Mouse (Mus musculus): ENCODE results near the gene Ifnl3.
"Not testable (repeated sequence)": the region's sequence is repeated elsewhere in the genome, so short reads cannot be mapped to it uniquely, and the experiment has no call there.

Ifnl3 gene

DNA sequence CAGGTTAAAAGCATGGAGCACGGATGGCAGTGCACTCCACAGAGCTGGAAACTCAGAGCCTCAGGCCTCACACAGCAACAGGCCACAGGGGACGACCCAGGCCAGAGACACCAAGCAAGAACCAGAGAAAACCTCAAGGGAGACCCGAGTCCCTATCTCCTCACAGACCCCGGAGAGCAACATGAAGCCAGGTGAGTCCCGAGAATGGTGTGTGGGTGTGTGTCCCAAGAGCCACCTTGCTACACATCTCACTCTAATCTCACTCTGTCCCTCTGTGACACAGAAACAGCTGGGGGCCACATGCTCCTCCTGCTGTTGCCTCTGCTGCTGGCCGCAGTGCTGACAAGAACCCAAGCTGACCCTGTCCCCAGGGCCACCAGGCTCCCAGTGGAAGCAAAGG lies at the start of gene Ifnl3:
Gene Ifnl3 (plus strand): TSS at position 301 of the 400 bp plus-strand sequence.
- DNase-seq = not testable (repeated sequence)

DNA sequence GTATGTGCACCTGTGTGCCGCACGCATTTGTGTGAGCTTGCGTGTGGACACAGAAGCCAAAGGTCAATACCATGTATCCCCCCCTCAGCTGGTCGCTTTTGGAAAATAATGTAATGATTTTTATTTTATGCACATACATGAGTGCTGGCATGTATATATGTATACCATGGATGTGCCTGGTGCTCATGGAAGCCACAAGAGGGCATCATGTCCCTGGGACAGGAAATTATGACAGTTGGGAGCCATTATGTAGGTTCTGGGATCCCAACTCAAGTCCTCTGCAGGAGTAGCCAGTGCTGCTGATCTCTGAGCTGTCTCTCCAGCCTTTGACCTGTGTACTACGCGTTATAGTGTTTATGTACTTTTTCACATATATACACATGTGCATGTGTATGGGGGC lies 46.4 kb upstream of the Ifnl3 start:
- DNase-seq = no peak

DNA sequence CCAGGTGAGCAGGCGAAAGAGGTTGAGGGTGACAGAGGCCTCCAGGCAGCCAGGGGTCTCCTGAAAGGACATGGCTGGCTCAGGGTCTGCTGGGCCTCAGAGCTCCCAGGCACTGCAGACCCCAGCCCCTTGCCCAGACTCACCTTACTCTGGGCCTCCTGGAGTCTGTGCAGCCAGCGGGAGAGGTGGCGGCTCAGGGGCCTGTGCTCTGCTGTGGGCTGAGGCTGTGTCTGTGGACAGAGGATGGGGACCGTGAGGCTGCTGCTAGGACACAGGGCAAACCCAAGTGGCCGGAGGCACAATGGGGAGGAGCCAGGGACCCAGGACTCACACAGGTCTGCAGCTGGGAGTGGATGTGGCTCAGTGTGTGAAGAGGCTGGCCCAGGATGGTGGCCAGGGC lies 45.3 kb upstream of the Ifnl3 start:
- DNase-seq = no peak

DNA sequence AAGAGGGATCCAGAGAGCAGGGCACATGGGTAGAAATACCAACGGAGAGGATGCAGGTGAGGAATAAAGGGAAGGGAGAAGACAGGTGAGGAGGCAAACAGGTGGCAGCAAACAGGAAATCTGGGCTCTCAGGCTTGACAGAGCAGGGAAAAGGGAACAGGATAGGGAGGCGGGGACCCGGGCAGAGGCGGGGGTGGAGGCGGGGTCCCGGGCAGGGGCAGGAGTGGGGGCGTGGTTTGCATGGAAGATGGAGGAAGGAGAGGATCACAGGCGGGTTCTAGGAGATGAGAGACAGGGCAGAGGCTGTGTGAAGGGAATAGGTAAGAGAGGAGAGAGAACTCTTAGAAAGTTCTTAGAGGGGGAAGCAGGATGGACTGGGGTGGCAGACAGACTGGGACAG lies 43.8 kb upstream of the Ifnl3 start:
- peak; percentile 14 for DNase-seq

DNA sequence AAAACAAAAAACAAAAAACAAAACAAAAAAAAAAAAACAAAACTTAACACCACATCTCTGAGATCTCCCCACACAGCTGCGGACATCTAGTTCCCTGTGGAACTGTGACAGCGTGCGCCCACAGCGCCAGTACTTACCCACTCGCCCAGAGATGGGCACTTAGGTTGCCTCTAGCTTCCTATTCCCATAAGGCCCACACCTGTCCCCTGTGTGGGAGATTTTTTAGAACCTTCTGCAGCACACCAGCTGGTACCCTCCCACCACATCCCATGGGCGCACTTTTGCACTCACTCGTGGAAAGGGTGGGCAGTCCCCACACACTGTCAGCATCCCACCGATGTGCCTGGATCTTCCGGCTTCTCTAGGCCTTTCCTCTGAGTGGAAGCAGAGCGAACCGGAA lies 39.8 kb upstream of the Ifnl3 start:
- DNase-seq = no peak

DNA sequence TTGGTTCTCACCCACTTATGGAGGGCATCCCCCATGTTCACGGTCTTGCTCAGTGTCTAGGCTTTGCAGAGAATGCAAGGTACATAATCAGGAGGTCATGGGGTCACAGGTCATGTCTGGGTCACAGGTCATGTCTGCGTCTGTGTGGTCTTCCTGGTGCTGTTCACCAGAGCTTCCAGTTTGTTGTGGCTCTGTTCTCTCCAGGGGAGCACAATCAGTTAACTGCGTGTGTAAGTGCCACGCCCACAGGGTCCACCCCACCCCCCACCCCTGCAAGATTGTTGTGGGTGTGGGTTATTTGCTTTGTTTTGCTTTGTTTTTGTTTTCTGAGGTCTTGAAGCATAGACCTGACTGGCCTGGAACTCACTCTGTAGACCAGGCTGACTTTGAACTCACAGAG lies 38.4 kb upstream of the Ifnl3 start:
- no peak for DNase-seq

DNA sequence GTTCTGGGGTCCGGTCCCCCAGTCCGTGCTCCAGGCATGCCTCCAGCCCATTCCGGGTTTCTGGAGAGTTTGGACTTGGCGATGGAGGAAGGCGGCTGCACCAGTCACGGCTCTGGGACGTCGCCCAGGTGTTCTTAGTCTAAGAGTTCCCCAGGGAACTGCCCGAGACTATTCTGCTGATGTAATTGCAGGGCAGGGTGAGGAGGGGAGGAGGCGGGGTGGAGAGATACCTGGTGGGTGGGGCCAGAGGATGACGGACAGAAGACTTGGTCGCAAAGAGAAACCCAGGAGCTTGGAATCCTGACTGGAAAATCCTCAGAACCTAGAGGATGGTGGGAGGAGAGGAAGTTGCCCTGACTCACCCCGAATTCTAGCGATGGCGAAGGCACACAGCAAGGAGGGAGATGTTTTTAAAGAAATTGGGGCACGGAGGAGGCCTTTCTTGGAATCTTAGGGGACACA lies 34.6 kb upstream of the Ifnl3 start:
- peak; percentile 69 for DNase-seq

DNA sequence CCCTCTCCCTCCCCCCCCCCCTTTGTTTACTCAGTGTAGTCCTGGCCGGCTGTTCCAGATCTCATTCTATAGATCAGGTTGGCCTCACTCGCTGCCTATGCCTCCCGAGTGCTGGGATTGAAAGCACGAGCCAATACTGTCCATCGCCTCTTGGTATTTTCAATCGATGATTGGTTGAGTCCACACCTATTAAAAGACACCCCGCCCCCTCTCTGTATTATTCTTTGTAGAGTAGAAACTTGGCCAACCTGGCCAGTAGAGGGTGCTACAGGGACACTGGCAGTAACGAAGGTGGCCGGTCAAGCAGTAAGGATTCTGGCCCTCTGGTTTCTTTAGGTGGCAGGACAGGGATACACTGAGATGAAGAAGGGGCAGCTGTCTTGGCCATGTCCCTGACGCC lies 32.2 kb upstream of the Ifnl3 start:
- DNase-seq = peak; percentile 93

DNA sequence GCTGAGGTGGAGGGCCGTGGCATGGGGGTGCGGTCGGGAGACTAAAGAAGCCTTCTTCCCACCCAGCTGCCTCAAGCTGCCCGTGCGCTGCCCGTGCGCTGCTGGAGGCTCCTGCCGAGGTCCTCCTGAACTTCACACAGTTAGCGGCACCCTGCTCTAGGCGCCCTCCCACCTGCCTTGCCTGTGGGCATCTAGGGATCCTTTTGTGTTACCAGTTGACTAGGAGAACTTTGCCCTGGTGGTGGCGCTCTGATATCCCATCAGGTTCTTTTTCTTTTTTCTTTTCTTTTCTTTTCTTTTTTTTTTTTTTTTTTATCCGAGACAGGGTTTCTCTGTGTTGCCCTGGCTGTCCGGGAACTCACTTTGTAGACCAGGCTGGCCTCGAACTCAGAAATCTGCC lies 31.7 kb upstream of the Ifnl3 start:
- DNase-seq = no peak

DNA sequence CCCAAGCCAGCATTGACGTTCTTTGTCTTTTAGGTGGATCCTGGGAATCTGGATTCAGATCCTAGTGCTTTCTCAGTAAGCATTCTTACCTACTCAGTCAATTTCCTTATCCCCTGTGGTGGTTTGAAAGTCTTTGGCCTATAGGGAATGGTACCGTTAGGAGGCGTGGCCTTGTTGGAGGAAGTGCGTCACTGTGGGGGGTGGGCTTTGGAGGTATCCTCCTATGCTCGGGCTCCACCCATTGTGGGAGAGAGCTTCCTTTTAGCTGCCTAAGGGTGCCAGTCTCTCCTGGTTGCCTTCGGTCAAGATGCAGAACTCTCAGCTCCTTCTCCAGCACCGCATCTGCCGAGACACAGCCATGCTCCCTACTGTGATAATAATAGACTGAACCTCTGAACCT lies 30.3 kb upstream of the Ifnl3 start:
- no peak for DNase-seq

DNA sequence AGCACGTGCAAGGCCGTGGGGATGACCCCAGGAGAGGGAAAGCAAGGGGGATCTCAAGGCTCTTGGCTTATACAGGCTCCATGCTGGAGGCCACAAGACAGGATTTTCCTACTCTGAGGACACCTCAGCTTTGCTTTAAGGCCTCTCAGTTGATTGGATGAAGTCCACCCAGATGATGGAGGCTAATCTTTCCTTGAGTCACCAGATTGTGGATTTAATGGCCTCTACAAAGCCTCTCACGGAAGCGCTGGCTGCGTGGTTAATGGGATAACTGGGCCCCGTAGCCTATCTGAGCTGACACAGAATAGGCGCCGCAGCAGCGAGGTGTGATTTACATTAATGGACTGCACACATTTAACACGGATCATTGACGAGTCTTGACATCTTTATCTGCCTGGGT lies 27.2 kb upstream of the Ifnl3 start:
- DNase-seq = no peak

DNA sequence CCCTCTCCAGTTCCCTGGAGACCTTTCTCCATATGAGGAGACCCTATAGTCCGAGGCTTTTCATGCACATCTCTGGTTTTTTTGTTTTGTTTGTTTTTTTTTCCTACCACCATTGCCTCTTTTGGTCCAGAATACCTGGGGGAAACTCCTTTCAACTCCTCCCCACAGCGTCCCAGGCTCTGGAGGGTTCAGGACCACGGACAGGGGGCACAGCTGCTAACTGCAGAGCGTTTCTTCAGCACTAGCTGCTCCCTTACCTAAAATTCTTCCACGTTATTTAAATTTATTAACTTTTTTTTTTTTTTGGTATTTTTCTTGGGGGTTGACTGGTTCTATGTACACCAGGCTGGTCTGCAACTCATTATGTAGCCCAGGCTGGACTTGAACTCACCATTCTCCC lies 17.1 kb upstream of the Ifnl3 start:
- DNase-seq = no peak

DNA sequence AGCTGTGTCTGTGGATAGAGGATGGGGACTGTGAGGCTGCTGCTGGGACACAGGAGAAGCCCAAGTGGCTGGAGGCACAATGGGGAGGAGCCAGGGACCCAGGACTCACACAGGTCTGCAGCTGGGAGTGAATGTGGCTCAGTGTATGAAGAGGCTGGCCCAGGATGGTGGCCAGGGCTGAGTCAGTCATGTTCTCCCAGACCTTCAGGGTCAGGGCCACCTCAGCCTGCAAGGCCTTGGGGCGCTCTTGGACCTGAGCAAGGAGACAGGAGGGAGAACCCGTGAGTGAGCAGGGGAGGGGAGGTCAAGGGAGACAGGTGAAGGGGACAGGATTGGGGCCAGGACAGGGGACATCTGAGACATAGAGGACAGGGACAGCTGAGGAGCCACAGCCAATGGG lies 13.5 kb upstream of the Ifnl3 start:
- not testable (repeated sequence) for DNase-seq

DNA sequence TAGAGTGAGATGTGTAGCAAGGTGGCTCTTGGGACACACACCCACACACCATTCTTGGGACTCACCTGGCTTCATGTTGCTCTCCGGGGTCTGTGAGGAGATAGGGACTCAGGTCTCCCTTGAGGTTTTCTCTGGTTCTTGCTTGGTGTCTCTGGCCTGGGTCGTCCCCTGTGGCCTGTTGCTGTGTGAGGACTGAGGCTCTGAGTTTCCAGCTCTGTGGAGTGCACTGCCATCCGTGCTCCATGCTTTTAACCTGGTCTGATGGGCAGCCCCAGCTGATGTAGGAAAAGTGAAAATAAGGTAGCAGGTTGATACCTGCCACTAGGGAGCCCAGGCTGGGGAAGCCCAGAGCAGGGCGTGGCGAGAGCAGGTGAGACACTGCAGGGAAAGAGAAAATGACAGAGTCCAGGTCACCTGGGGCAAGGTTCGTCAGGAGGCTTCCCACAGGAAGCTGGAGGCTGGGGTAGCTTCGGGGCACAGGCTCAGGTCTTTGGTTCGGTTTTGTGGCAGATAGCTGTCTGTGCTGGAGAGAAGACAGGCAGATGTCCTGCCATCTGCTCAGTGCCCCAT lies 12.1 kb upstream of the Ifnl3 start, which contains the start of gene Ifnl2:
Gene Ifnl2 (minus strand): TSS at position 51 of the 570 bp plus-strand sequence.
- DNase-seq = not testable (repeated sequence)

DNA sequence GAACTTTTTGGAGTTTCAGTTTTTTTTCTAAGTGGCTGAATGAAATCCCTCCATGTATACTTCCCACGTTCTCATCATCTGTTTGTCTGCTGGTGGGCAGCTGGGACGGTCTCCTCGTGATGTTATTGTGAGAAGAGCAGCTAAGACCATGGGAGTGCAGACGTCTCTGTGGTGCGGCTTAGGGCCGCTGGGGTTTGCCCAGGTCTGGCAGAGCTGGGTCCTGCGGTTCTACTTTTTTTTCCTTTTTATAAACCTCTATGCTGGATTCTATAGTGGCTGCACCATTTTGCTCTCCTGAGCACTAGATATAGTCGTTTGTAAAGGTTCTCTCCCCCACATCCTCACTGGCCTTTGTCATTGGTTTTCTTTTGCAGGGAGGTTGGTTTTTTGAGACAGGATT lies 11.2 kb upstream of the Ifnl3 start:
- DNase-seq = no peak

DNA sequence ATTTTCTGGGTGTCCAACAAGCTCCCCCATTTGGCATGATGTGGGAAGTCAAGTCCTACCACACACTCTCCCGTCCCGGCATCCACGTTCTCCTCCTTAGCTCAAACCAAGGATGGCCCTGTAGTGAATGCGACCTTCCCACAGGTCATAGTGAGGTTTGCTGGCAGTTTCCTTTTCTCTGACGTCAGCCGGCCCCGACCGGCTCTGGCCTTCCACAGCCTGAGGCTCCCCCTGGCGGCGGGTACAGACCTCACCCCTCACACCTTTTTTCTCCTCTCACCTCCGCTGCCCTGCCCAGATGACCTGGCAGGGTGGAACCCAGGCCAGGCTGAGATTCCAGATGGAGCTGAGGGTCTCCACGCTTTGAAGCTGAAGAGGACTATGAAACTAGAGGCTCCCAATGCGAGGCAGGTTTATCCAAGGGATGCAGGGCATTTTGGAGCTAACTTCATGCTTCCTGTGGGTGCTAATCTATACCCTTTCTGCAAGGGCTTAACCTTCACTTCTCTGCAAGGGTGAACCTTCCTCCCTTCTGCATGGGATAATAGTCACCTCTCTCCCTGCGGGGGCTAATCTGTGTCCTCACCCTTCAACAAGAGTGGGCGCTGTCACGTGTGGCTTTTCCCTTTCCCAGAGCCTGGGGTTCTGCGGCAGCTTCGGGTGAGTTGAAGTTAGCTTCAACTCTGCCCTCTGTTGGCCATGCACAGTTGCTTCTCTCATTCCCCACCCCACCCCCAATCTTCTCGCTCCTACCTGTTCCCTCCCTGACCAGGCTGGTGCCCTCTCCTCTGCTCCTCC lies 5.5 kb downstream of the Ifnl3 start:
- peak; percentile 91 for DNase-seq

DNA sequence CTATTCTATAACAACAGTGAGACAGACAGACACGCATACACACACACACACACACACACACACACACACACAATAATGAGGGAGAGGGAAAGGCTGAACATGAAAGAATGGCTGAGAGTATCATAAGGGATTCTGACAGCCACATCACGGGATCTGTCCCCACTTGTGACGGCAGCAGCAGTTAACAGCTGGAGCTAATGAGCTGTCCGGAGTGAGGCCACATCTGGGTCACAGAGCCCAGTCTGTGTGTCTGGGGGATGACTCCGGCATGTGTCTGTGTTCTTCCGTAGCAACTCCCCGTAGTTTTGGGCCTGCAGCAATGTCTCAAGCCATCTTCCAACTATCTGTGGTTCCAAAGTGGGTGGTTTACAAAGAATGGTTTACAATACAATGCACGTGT lies 9.4 kb downstream of the Ifnl3 start:
- no peak for DNase-seq

DNA sequence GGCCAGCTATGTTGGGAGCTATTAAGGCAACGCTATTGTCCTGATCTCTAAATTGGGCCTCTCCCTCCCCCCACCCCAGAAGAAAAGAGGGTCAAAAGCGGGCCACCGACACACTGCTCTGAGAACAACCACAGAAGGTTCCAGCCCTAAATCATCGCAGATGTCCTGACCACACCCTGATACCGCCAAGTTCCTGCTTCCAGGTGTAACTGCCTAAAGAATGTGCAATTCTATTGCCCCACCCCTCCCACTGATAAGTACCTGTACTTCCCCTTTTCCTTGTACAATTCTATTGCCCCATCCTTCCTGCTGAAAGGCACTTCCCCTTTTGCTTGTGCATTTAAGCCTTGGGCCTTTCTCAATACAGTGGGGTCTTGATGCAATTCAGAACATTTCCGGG lies 16.2 kb downstream of the Ifnl3 start:
- DNase-seq = not testable (repeated sequence)

DNA sequence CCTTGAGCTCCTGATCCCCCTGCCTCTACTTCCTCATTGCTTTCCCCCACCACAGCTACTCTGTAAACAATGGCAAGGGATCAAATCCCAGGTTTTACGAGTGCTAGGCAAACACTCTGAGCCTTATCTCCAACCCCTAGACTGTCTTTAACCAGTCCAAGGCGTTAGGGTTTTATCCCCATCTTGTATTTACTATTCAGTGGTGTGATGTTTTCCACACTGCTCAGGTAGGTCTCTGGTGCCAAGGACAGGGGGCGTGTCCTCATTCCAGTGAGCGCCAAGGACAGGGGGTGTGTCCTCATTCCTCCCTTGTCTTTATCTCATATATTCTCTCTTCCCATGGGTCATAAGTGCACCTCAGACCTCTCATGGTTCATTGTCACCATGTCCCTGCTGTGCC lies 17.9 kb downstream of the Ifnl3 start, which contains the start of gene Sycn:
Gene Sycn (plus strand): TSS at position 360 of the 400 bp plus-strand sequence.
- no peak for DNase-seq

DNA sequence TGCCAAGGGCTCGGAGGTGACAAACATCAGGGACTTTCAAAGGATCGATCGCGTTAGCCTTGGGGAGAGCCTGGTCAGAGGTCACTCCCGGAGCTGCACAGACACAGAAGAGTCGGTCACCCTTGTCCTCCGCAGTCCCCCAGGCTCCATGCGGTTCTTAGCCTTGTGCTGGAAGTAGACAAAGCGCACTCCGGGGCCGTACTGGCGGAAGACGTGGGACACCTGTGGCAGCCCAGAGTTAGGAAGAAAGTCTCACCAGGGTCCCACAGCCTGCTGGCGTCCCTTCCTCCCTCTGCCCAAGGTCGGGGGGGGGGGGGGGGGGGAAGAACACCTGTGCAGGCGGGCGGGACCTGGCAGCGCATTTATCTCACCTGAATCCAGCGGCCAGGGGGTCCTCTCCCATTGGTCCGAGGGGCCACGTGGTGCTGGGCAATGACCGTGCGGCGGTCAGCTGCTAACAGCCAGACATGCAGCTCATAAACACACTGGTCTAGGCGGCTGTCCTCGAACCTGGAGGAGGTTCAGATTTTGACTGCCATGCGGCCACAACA lies 21.5 kb downstream of the Ifnl3 start:
- DNase-seq = no peak

DNA sequence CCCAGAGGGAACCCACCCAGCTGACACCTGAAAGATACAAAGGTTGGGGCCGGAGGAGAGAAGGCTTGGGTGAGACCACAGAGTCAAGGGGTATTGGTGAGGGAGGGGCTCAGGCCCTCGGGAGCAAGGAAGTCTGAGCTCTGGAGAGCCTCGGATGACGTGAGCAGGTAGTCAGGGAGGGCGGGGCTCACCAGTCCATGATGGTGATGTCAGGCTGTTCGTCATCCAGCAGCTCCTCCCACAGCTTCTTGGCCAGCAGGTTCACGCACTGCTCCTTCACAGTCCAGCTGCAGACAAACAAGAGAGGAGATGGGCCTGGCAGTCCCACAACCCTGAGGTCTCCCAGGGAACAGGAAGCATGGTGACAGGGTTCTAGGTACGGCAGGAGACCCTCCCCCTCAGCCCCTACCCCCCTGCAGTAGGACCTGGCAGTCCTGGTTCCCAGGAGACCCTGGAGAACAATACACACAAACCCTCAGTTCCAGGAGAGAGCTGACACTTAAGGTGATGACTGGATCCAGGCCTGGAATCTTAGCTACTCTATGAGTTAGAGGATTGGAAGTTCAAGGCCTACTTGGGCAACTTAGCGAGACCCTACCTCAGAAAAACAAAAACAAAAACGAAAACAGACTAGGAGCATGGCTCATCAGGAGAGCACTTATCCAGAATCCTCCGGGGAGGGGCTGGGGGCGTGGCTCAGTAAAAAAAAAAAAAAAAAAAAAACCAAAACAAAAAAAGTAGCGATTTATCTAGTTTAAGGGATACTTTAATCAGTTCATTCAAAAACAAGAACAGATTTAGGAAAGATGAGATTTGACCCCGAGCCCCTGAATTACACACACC lies 22.6 kb downstream of the Ifnl3 start:
- DNase-seq = no peak

DNA sequence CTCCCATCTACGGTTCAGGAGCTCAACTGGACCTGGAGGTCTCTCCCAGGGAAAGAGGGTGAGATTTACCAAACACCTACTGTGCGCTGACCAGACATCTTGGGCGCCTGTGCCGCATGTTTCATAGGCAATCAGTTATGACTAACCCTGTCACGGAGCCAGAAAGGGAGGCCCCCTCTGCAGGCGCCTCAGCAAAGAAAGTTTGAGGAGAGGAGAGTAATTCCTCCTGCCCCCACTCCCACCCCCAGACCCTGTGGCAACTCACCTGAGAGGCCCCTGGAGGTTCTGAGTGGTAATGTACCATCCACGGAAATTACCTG lies 23.2 kb downstream of the Ifnl3 start:
- no peak for DNase-seq

DNA sequence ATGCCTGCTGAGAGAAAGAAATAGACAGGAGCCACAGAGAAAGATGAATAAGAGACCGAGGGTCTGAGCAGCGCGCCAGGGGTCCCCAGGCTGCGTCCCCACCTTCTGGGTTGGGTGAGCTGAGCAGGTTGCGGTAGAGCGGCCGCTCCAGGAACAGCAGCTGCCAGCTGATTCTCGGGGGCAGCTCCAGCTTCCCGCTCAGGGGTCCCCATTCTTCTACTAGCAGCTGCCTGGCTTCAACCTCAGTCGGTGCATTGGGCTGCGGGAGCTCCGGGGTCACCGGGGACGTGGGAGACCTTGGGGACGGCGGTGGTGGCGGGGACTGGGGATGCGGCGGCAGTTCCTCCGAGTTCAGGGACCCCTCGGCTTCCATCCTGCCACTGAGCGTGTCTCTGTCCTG lies 24.0 kb downstream of the Ifnl3 start:
- DNase-seq = no peak

Measured in lung, postnatal 36 days (tissue).